Mouse (Mus musculus): ENCODE measurements around the gene Rab11fip5.
A peak's percentile ranks its signal among the peaks of the same experiment; 100 is the strongest.

Gene Rab11fip5

GRCm38 (mm10) chr6:85349246-85349645, 25.2 kb downstream of the Rab11fip5 start:
- no peak for DNase-seq (ENCODE audit: extremely low read depth, low read depth)

GRCm38 (mm10) chr6:85348133-85348532, 26.3 kb downstream of the Rab11fip5 start:
- no peak for DNase-seq (ENCODE audit: extremely low read depth, low read depth)

- peak; percentile 75 for DNase-seq (ENCODE audit: extremely low read depth, low read depth)
These were observed 28.3 kb downstream of the Rab11fip5 start for GRCm38 (mm10) chr6:85346028-85346634.

GRCm38 (mm10) chr6:85344929-85345328, 29.5 kb downstream of the Rab11fip5 start:
- DNase-seq (ENCODE audit: extremely low read depth, low read depth), result no peak

- DNase-seq (ENCODE audit: extremely low read depth, low read depth), result no peak
These were observed 31.4 kb downstream of the Rab11fip5 start for GRCm38 (mm10) chr6:85343027-85343426.

- DNase-seq (ENCODE audit: extremely low read depth, low read depth), result no peak
These were observed 32.5 kb downstream of the Rab11fip5 start for GRCm38 (mm10) chr6:85341814-85342501.

GRCm38 (mm10) chr6:85340184-85340583, 34.2 kb downstream of the Rab11fip5 start:
- no peak for DNase-seq (ENCODE audit: extremely low read depth, low read depth)

GRCm38 (mm10) chr6:85339273-85339901, 35.0 kb downstream of the Rab11fip5 start:
- DNase-seq (ENCODE audit: extremely low read depth, low read depth), result no peak

- no peak for DNase-seq (ENCODE audit: extremely low read depth, low read depth)
These were observed 37.5 kb downstream of the Rab11fip5 start for GRCm38 (mm10) chr6:85336944-85337343.

- no peak for DNase-seq (ENCODE audit: extremely low read depth, low read depth)
These were observed 39.1 kb downstream of the Rab11fip5 start for GRCm38 (mm10) chr6:85335352-85335751.

GRCm38 (mm10) chr6:85334851-85335250, 39.6 kb downstream of the Rab11fip5 start:
- DNase-seq (ENCODE audit: extremely low read depth, low read depth), result no peak

- DNase-seq (ENCODE audit: extremely low read depth, low read depth), result no peak
These were observed 40.2 kb downstream of the Rab11fip5 start for GRCm38 (mm10) chr6:85334251-85334650.

GRCm38 (mm10) chr6:85333732-85334131, 40.7 kb downstream of the Rab11fip5 start:
- peak; percentile 75 for DNase-seq (ENCODE audit: extremely low read depth, low read depth)

- DNase-seq (ENCODE audit: extremely low read depth, low read depth), result peak; percentile 85
These were observed 41.3 kb downstream of the Rab11fip5 start, which contains the start of gene Sfxn5 for GRCm38 (mm10) chr6:85333000-85333669. Gene Sfxn5, minus strand, starts transcription at chr6:85333422.

- DNase-seq (ENCODE audit: extremely low read depth, low read depth), result no peak
These were observed 42.0 kb downstream of the Rab11fip5 start for GRCm38 (mm10) chr6:85332351-85332999.

- DNase-seq (ENCODE audit: extremely low read depth, low read depth), result no peak
These were observed 42.7 kb downstream of the Rab11fip5 start for GRCm38 (mm10) chr6:85331736-85332135.

GRCm38 (mm10) chr6:85331221-85331735, 43.2 kb downstream of the Rab11fip5 start:
- DNase-seq (ENCODE audit: extremely low read depth, low read depth), result no peak

GRCm38 (mm10) chr6:85329666-85330185, 44.7 kb downstream of the Rab11fip5 start:
- DNase-seq (ENCODE audit: extremely low read depth, low read depth), result no peak

- DNase-seq (ENCODE audit: extremely low read depth, low read depth), result no peak
These were observed 47.9 kb downstream of the Rab11fip5 start for GRCm38 (mm10) chr6:85326564-85326963.

GRCm38 (mm10) chr6:85325109-85325508, 49.3 kb downstream of the Rab11fip5 start:
- DNase-seq (ENCODE audit: extremely low read depth, low read depth), result no peak

GRCm38 (mm10) chr6:85320445-85320866, 54.0 kb downstream of the Rab11fip5 start:
- DNase-seq (ENCODE audit: extremely low read depth, low read depth), result no peak

Data from MEL-GATA-1-ER (cell line).